Mouse (Mus musculus) adipose tissue, adult 10 weeks (tissue): ENCODE measurements around the gene Lin9. TPM values are rescaled to one million over a fixed set of nuclear protein-coding genes. Genes with fewer than 3 reads are reported as not detected.

Experiments
- polyA plus RNA-seq: library from polyadenylated mRNA; stranded (reverse); fragments of 350-450 nt; fragmentation: Illumina TruSeq; extraction: RNeasy Lipid Tissue Mini Kit (QIAGEN cat#74804); gene quantifications from one replicate; pipeline ENCODE4 v1.2.3, GENCODE M21; 2014; ENCODE audit warnings: low read depth, low replicate concordance

Gene Lin9
- polyA plus RNA-seq = 2.5 TPM

GRCm38 (mm10) chr1:180641137-180641517 lies at the start of gene Lin9:
Gene Lin9 (plus strand): TSS chr1:180641150.

GRCm38 (mm10) chr1:180696626-180697352 lies 55.8 kb downstream of the Lin9 start, which contains the start of gene Mixl1:
Gene Mixl1 (minus strand): TSS chr1:180697034.

GRCm38 (mm10) chr1:180725704-180726179 lies 84.8 kb downstream of the Lin9 start, which contains the start of gene Acbd3:
Gene Acbd3 (plus strand): TSS chr1:180726043.

Other genes with a start within 250 kb of the Lin9 start
- 2.6 TPM for gene Stum, start 157.6 kb upstream of the Lin9 start, polyA plus RNA-seq
- gene Parp1, start 72.2 kb upstream of the Lin9 start, polyA plus RNA-seq = 25.9 TPM
- not detected for gene Mixl1, start 55.9 kb downstream of the Lin9 start, polyA plus RNA-seq
- 37.0 TPM for gene Acbd3, start 84.9 kb downstream of the Lin9 start, polyA plus RNA-seq
- gene H3f3a, start 172.8 kb downstream of the Lin9 start, polyA plus RNA-seq = 847 TPM
- gene Sde2, start 210.0 kb downstream of the Lin9 start, polyA plus RNA-seq = 16.7 TPM